Mouse (Mus musculus): ENCODE results near the gene Pml. TPM values are rescaled to one million over a fixed set of nuclear protein-coding genes. Genes with fewer than 3 reads are reported as not detected.
A peak's percentile ranks its signal among the peaks of the same experiment; 100 is the strongest.
"Not testable (repeated sequence)": the region's sequence is repeated elsewhere in the genome, so short reads cannot be mapped to it uniquely, and the experiment has no call there.

Gene Pml
- total RNA-seq, 2 experiments from 2014 or later = 8.5 to 9.8 TPM

DNA sequence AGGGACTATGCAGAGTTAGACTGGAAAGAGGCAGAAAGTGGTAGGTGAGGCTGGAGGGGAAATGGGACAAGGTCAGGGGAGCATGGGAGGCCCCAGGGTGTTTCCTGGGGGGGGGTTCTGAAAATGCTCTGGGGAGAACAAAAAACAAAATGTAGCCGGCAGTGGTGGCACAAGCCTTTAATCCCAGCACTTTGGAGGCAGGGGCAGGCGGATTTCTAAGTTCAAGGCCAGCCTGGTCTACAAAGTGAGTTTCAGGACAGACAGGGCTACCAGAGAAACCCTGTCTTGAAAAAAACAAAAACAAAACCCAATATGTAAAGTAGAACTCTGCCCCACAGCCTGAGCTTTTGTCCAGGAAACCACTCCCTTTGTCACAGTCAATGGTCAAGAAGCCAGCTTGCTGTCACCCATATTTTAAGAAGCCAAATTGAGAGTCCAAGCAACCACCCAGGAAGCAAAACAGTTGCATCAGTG lies 22.5 kb upstream of the Pml start:
- no peak for DNase-seq (ENCODE audit: low spot score in 2 of 2)

DNA sequence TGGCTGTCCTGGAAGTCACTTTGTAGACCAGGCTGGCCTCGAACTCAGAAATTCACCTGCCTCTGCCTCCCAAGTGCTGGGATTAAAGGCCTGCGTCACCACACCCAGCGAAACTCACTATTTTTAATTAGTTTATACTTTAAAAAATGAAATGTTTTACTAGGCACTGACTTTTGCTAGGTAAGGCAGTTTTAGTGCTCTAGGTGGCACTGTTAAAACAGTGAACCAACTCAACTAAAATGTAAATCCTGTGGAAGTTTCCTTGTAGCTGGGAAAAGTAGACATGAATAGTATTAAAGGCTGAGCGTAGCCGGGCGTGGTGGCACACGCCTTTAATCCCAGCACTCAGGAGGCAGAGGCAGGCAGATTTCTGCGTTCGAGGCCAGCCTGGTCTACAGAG lies 22.0 kb upstream of the Pml start:
- not testable (repeated sequence) for DNase-seq (ENCODE audit: low spot score in 2 of 2)

DNA sequence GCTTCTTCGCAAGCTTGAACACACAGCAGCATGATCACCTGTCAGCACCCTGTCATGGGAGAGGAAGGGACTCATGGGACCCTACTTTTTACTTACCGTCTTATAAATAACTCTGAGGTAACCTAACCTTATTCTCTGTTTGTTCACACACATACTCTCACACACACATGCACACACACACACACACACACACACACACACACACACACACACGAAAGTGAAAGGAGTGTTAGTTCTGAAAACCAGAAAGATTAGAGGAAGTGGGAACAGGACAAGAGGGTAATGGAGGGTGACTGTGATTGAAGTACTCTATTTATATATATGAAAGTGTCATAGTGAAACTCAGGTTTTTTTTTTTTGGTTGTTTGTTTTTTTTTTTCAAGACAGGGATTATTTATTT lies 21.5 kb upstream of the Pml start:
- DNase-seq (ENCODE audit: low spot score in 2 of 2) = no peak

- DNase-seq (ENCODE audit: low spot score in 2 of 2) = no peak
Observed at GRCm38 (mm10) chr9:58270081-58270480, 20.5 kb upstream of the Pml start.

- DNase-seq (ENCODE audit: low spot score in 2 of 2) = peak; percentile 39 to 60
Observed at GRCm38 (mm10) chr9:58268384-58269313, 19.1 kb upstream of the Pml start.

GRCm38 (mm10) chr9:58267046-58267445 lies 17.5 kb upstream of the Pml start:
- no peak for DNase-seq (ENCODE audit: low spot score in 2 of 2)

DNA sequence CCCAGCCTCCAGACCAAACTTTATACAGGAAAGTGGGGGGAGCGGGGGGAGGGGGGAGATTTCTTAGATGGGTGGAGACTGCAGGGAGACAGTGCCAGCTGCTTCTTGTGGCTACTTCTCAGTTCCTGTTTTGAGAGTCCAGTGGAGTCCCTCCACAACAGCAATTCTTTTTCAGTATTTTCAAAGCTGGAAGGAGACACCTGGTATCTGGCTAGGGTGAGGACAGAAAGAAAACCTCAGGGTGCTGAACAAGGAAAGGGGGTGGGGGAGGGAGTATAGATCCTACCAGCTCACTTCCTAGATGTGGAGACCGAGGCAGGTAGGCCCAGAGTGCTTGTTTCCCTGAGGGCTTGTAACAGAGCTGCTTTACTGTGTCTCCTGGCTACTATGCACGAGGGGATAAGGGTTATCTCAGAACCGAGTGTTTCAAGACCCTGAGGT lies 17.0 kb upstream of the Pml start:
- no peak for DNase-seq (ENCODE audit: low spot score in 2 of 2)

DNA sequence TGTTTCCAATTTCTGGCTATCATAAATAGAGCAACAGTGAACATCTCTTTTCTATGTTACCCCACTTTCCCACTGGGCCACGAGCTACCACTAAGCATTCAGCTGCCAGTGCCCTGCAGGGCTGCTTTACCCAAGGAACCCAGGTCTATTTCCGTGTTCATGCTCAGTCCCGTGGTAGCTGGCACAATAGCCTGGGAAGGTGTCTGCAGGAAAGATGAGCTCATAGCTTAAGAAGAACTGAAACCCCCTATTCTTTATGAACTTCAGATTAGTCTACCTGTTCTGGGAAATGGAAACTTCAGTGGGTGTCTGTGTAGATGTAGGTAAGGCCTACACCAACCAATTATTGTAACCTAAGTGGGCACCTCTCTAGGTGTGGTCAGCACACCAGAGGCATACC lies 15.8 kb upstream of the Pml start:
- DNase-seq (ENCODE audit: low spot score in 2 of 2) = no peak

GRCm38 (mm10) chr9:58262507-58262906 lies 12.9 kb upstream of the Pml start:
- DNase-seq (ENCODE audit: low spot score in 2 of 2) = no peak

GRCm38 (mm10) chr9:58255704-58256685 lies 6.4 kb upstream of the Pml start:
- DNase-seq (ENCODE audit: low spot score in 2 of 2) = no peak

GRCm38 (mm10) chr9:58255105-58255504 lies 5.5 kb upstream of the Pml start:
- DNase-seq (ENCODE audit: low spot score in 2 of 2) = no peak

GRCm38 (mm10) chr9:58253805-58254122 lies 4.2 kb upstream of the Pml start:
- not testable (repeated sequence) for DNase-seq (ENCODE audit: low spot score in 2 of 2)

GRCm38 (mm10) chr9:58253033-58253804 lies 3.6 kb upstream of the Pml start, which contains the start of gene Stoml1:
Gene Stoml1, plus strand, starts transcription at chr9:58253164.
- DNase-seq (ENCODE audit: low spot score in 2 of 2) = peak; percentile 88 to 94

DNA sequence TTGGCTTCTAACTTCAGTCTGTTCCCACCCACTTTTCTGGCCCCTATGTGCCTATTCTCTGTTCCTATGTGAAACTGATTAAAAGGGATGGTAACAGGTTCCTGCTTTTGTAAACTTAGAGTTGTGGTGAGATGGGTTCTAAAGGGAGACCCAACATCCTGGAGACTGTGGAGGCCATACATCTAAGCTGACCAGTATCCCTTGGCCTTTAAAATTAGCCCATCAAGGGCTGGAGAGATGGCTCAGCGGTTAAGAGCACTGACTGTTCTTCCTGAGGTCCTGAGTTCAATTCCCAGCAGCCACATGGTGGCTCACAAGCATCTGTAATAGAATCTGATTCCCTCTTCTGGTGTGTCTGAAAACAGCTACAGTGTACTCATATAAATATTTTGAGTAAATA lies 1.1 kb upstream of the Pml start:
- DNase-seq (ENCODE audit: low spot score in 2 of 2) = not testable (repeated sequence)

GRCm38 (mm10) chr9:58250322-58250721 lies 736 bp upstream of the Pml start:
- DNase-seq (ENCODE audit: low spot score in 2 of 2) = no peak

DNA sequence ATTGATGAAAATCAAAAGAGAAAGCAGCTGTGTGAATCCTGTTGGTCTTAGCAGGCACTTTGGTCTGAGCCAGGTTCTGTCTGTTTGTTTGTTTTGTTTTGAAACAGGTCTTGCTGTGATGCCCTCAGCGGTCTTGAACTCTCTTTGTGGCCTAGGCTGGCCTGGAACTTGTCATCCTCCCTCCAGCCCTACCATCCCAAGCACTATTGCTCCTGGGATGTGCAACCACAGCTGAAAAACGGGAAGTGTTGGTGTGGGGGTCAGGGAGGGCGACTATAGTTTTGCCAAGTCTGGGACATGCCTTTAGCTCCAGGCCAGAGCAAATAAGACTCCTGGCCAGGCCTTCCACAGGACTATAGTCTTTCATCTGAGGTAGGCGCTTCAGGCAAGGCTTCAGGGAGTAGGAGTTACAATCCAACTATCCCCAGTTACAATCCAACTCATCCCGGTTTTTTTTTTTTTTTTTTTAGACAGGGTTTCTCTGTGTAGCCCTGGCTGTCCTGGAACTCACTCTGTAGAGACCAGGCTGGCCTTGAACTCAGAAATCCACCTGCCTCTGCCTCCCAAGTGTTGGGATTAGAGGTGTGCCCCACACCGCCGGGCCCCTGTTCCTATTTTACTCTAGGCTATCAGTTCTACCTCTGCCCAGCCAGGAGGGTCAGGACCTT lies 706 bp downstream of the Pml start:
- no peak for DNase-seq (ENCODE audit: low spot score in 2 of 2)

- peak; percentile 69 to 75 for DNase-seq (ENCODE audit: low spot score in 2 of 2)
Observed at GRCm38 (mm10) chr9:58247064-58247759, 2.4 kb downstream of the Pml start.

DNA sequence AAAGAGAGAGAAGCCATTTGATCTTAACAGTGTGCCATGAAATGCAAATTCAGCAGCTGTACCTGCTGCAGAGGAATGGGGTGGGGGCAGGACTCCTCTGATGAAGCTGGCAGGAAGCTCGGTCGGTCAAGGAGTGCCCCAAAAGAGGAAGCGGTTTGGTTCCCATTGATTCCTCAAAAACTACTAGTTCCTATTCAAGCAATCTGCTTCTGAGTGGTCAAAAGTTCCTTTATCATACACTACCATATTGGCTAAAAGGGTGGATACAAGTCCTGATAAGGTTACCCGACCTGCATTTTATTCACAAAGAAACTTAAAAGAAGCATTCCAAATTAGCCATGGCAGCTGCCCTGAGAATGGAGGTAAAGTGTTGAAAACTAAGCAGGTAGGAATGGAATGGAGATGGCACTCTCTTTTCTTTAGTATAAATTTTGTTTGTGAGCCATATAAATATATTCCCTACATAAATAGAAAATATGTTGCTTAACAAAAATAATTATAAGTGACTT lies 3.4 kb downstream of the Pml start:
- DNase-seq (ENCODE audit: low spot score in 2 of 2) = no peak

DNA sequence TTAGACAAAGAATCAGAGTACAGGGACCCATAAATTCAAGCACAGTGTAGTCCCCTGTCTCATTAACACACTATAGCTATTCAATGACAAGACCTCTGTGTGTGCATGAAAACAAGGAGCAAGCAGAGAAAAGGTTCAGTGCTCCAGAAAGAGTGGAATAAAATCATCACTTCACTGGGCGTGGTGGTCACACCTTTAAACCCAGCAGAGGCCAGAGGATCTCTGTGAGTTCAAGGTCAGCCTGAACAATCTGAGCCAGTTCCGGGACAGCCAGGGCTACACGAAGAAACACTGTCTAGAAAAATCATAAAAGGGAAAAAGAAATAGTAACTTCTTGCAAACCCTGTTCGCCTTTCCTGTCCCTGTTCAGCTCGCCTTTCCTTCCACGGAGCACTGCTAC lies 5.9 kb downstream of the Pml start:
- no peak for DNase-seq (ENCODE audit: low spot score in 2 of 2)
